Mouse (Mus musculus): ENCODE results near the gene Rasgrp4. TPM values are rescaled to one million over a fixed set of nuclear protein-coding genes. Genes with fewer than 3 reads are reported as not detected.
"Not testable (repeated sequence)": the region's sequence is repeated elsewhere in the genome, so short reads cannot be mapped to it uniquely, and the experiment has no call there.

Gene Rasgrp4
- polyA plus RNA-seq, 1 experiment, result 156 TPM

GRCm38 (mm10) chr7:29178106-29178505, 43.5 kb downstream of the Rasgrp4 start:
- no peak for TF ChIP-seq CTCF (IDR thresholded peaks at IDR 0.05; ENCODE audit: control insufficient read depth, insufficient read depth, low read length)
- TF ChIP-seq POLR2A (IDR thresholded peaks at IDR 0.05; ENCODE audit: borderline replicate concordance, control insufficient read depth, low read depth, low read length), result no peak
- H3K4me1 ChIP-seq (ENCODE audit: control insufficient read depth, insufficient read depth, low read length), result peaks cover 2% of the 10 kb centered on the region; the same call in 1 of the 2 replicates
- 91% methylated on average over 4 of the region's 4 CpGs for WGBS
- no peak overlapping the region for H3K27ac ChIP-seq (ENCODE audit: control insufficient read depth, insufficient read depth, low read depth, low read length, poor library complexity)
- H3K4me3 ChIP-seq (replicated peaks; ENCODE audit: control insufficient read depth, low read depth, low read length), result no peak overlapping the region

- 17% methylated on average over 7 of the region's 7 CpGs for WGBS
- TF ChIP-seq CTCF (IDR thresholded peaks at IDR 0.05; ENCODE audit: control insufficient read depth, insufficient read depth, low read length) (no peak), POLR2A (IDR thresholded peaks at IDR 0.05; ENCODE audit: borderline replicate concordance, control insufficient read depth, low read depth, low read length) (no peak)
- peaks cover 2% of the 10 kb centered on the region; the same call in 1 of the 2 replicates for H3K4me1 ChIP-seq (ENCODE audit: control insufficient read depth, insufficient read depth, low read length)
- no peak overlapping the region for H3K27ac ChIP-seq (ENCODE audit: control insufficient read depth, insufficient read depth, low read depth, low read length, poor library complexity)
- peak overlapping the region; percentile 96 for H3K4me3 ChIP-seq (replicated peaks; ENCODE audit: control insufficient read depth, low read depth, low read length)
Observed at GRCm38 (mm10) chr7:29179323-29179722, 44.7 kb downstream of the Rasgrp4 start.

- peak within 1 kb of the TSS; percentile 84 for H3K27ac ChIP-seq (ENCODE audit: control insufficient read depth, insufficient read depth, low read depth, low read length, poor library complexity)
- WGBS, result under 1% methylated on average over 62 of the region's 62 CpGs
- peak within 1 kb of the TSS; percentile 96 for H3K4me3 ChIP-seq (replicated peaks; ENCODE audit: control insufficient read depth, low read depth, low read length)
- H3K4me1 ChIP-seq (ENCODE audit: control insufficient read depth, insufficient read depth, low read length), result peaks cover 2% of the 10 kb centered on the region; the same call in 1 of the 2 replicates
- peak; percentile 95; the same call in 1 of the 2 replicates for TF ChIP-seq POLR2A (IDR thresholded peaks at IDR 0.05; ENCODE audit: borderline replicate concordance, control insufficient read depth, low read depth, low read length)
- TF ChIP-seq CTCF (IDR thresholded peaks at IDR 0.05; ENCODE audit: control insufficient read depth, insufficient read depth, low read length), result no peak; the same call in 1 of the 2 replicates
Observed at GRCm38 (mm10) chr7:29180077-29180853, 45.6 kb downstream of the Rasgrp4 start, which contains the start of gene Psmd8. Gene Psmd8 (minus strand): TSS chr7:29180701.

GRCm38 (mm10) chr7:29180854-29181236, 46.2 kb downstream of the Rasgrp4 start:
- H3K4me3 ChIP-seq (replicated peaks; ENCODE audit: control insufficient read depth, low read depth, low read length), result peak overlapping the region; percentile 96
- peaks cover 2% of the 10 kb centered on the region; the same call in 1 of the 2 replicates for H3K4me1 ChIP-seq (ENCODE audit: control insufficient read depth, insufficient read depth, low read length)
- no peak for TF ChIP-seq CTCF (IDR thresholded peaks at IDR 0.05; ENCODE audit: control insufficient read depth, insufficient read depth, low read length)
- TF ChIP-seq POLR2A (IDR thresholded peaks at IDR 0.05; ENCODE audit: borderline replicate concordance, control insufficient read depth, low read depth, low read length), result no peak
- WGBS, result 40% methylated on average over 5 of the region's 5 CpGs
- H3K27ac ChIP-seq (ENCODE audit: control insufficient read depth, insufficient read depth, low read depth, low read length, poor library complexity), result peak overlapping the region; percentile 84

- H3K4me1 ChIP-seq (ENCODE audit: control insufficient read depth, insufficient read depth, low read length); H3K4me3 ChIP-seq (replicated peaks; ENCODE audit: control insufficient read depth, low read depth, low read length); H3K27ac ChIP-seq (ENCODE audit: control insufficient read depth, insufficient read depth, low read depth, low read length, poor library complexity): not testable (repeated sequence)
- WGBS, result 83% methylated on average over 4 of the region's 4 CpGs
Observed at GRCm38 (mm10) chr7:29181323-29181722, 46.7 kb downstream of the Rasgrp4 start.

- 89% methylated on average over 1 of the region's 1 CpGs for WGBS
- H3K27ac ChIP-seq (ENCODE audit: control insufficient read depth, insufficient read depth, low read depth, low read length, poor library complexity); H3K4me1 ChIP-seq (ENCODE audit: control insufficient read depth, insufficient read depth, low read length); H3K4me3 ChIP-seq (replicated peaks; ENCODE audit: control insufficient read depth, low read depth, low read length): not testable (repeated sequence)
Observed at GRCm38 (mm10) chr7:29194230-29194629, 59.6 kb downstream of the Rasgrp4 start.

- no peak overlapping the region for H3K4me3 ChIP-seq (replicated peaks; ENCODE audit: control insufficient read depth, low read depth, low read length)
- 51% methylated on average over 6 of the region's 6 CpGs for WGBS
- no peak for TF ChIP-seq CTCF (IDR thresholded peaks at IDR 0.05; ENCODE audit: control insufficient read depth, insufficient read depth, low read length)
- no peak for TF ChIP-seq POLR2A (IDR thresholded peaks at IDR 0.05; ENCODE audit: borderline replicate concordance, control insufficient read depth, low read depth, low read length)
Observed at GRCm38 (mm10) chr7:29202577-29202976, 67.9 kb downstream of the Rasgrp4 start.

More at GRCm38 (mm10) chr7:29202577-29202976, 67.9 kb downstream of the Rasgrp4 start:
- Histone ChIP-seq H3K27ac (ENCODE audit: control insufficient read depth, insufficient read depth, low read depth, low read length, poor library complexity) (no peak overlapping the region), H3K4me1 (ENCODE audit: control insufficient read depth, insufficient read depth, low read length) (no peaks in the 10 kb centered on the region)

Other genes with a start within 250 kb of the Rasgrp4 start
- gene Actn4, start 172.5 kb upstream of the Rasgrp4 start, polyA plus RNA-seq (2011; ENCODE audit: insufficient read depth, insufficient read length, low replicate concordance, missing spikeins), result 60.5 and 66.0 TPM in 2 replicates
- 184 and 225 TPM in 2 replicates for gene Eif3k, start 153.0 kb upstream of the Rasgrp4 start, polyA plus RNA-seq (2011; ENCODE audit: insufficient read depth, insufficient read length, low replicate concordance, missing spikeins)
- 43.0 and 111 TPM in 2 replicates for gene Map4k1, start 152.8 kb upstream of the Rasgrp4 start, polyA plus RNA-seq (2011; ENCODE audit: insufficient read depth, insufficient read length, low replicate concordance, missing spikeins)
- gene Ryr1, start 9.7 kb upstream of the Rasgrp4 start, polyA plus RNA-seq (2011; ENCODE audit: insufficient read depth, insufficient read length, low replicate concordance, missing spikeins), result 0.93 and 2.7 TPM in 2 replicates
- gene Fam98c, start 21.4 kb downstream of the Rasgrp4 start, polyA plus RNA-seq (2011; ENCODE audit: insufficient read depth, insufficient read length, low replicate concordance, missing spikeins), result 37.8 and 56.8 TPM in 2 replicates
- gene Ggn, start 35.4 kb downstream of the Rasgrp4 start, polyA plus RNA-seq (2011; ENCODE audit: insufficient read depth, insufficient read length, low replicate concordance, missing spikeins), result 0.59 TPM in 1 of 2 replicates, not detected in the other
- 2.3 and 7.1 TPM in 2 replicates for gene Spred3, start 35.6 kb downstream of the Rasgrp4 start, polyA plus RNA-seq (2011; ENCODE audit: insufficient read depth, insufficient read length, low replicate concordance, missing spikeins)
- gene Psmd8, start 45.9 kb downstream of the Rasgrp4 start, polyA plus RNA-seq (2011; ENCODE audit: insufficient read depth, insufficient read length, low replicate concordance, missing spikeins), result 93.2 and 170 TPM in 2 replicates
- 1.7 and 4.1 TPM in 2 replicates for gene Catsperg1, start 79.2 kb downstream of the Rasgrp4 start, polyA plus RNA-seq (2011; ENCODE audit: insufficient read depth, insufficient read length, low replicate concordance, missing spikeins)
- 3.5 and 8.8 TPM in 2 replicates for gene Kcnk6, start 97.7 kb downstream of the Rasgrp4 start, polyA plus RNA-seq (2011; ENCODE audit: insufficient read depth, insufficient read length, low replicate concordance, missing spikeins)
- 8.5 and 10.7 TPM in 2 replicates for gene Yif1b, start 103.5 kb downstream of the Rasgrp4 start, polyA plus RNA-seq (2011; ENCODE audit: insufficient read depth, insufficient read length, low replicate concordance, missing spikeins)
- gene 2200002D01Rik, start 113.6 kb downstream of the Rasgrp4 start, polyA plus RNA-seq (2011; ENCODE audit: insufficient read depth, insufficient read length, low replicate concordance, missing spikeins), result 15.6 and 18.7 TPM in 2 replicates
- 17.2 and 35.7 TPM in 2 replicates for gene Spint2, start 147.1 kb downstream of the Rasgrp4 start, polyA plus RNA-seq (2011; ENCODE audit: insufficient read depth, insufficient read length, low replicate concordance, missing spikeins)
- gene Ppp1r14a, start 154.5 kb downstream of the Rasgrp4 start, polyA plus RNA-seq (2011; ENCODE audit: insufficient read depth, insufficient read length, low replicate concordance, missing spikeins), result 1.9 and 3.2 TPM in 2 replicates
- gene Dpf1, start 169.1 kb downstream of the Rasgrp4 start, polyA plus RNA-seq (2011; ENCODE audit: insufficient read depth, insufficient read length, low replicate concordance, missing spikeins), result 0.56 and 1.5 TPM in 2 replicates

Measured in bone marrow, adult 2 months (tissue).